ENCODE assay signal across 11 mouse cellular contexts in the genomic region with DNA sequence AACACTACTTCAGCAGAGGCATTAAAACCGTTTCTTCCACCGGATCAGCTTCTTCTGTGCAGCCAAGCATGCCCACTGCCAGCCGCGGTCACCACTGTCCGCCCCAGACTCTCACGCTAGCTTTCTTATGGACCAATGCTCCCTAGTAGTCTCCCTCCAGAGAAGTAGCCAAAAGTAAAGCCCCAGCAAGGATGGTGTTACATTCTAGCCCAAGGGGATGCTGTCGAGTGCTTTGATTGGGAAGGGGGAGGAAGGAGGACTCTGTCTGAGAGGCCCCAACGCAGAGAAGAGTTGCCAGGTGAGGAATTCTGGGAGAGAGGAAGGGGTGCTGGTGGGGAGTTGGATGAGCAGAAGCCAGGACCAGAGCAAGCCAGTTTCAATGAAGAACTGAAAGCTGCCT. TPM values are rescaled to one million over a fixed set of nuclear protein-coding genes. Genes with fewer than 3 reads are reported as not detected.
DNase-seq lines count a peak whose midpoint lies in the region; ATAC-seq and TF ChIP-seq lines count a peak whose summit lies in the region.
"Had no signal": no experiment of that assay in that cellular context is flagged by ENCODE, and none has a peak within 500 bp of the region (broad histone marks: within the 10 kb centered on the region; RNA-seq: fewer than 3 reads in every experiment).

No protein-coding gene starts in this region.

- peak overlapping the region; percentile 70 for H3K27ac ChIP-seq in kidney, embryonic 15.5 days
- H3K27ac ChIP-seq in embryonic facial prominence, embryonic 10.5 days (replicated peaks): peak overlapping the region; percentile 37
- H3K27ac ChIP-seq in hindbrain, postnatal 0 days: no peak overlapping the region
- no peak overlapping the region for H3K27ac ChIP-seq in midbrain, postnatal 0 days (ENCODE audit: low read depth, low read length)

- no peak overlapping the region for H3K9ac ChIP-seq in kidney, embryonic 15.5 days
- no peak overlapping the region for H3K9ac ChIP-seq in hindbrain, postnatal 0 days (replicated peaks; ENCODE audit: low read length)
- H3K9ac ChIP-seq in midbrain, postnatal 0 days (replicated peaks; ENCODE audit: low read length, poor library complexity, severe bottlenecking): no peak overlapping the region

- no peaks in the 10 kb centered on the region for H3K36me3 ChIP-seq in kidney, embryonic 15.5 days
- no peaks in the 10 kb centered on the region for H3K36me3 ChIP-seq in embryonic facial prominence, embryonic 10.5 days (replicated peaks)
- no peaks in the 10 kb centered on the region for H3K36me3 ChIP-seq in hindbrain, postnatal 0 days (ENCODE audit: insufficient read depth, low read length)
- no peaks in the 10 kb centered on the region for H3K36me3 ChIP-seq in midbrain, postnatal 0 days (ENCODE audit: insufficient read depth, low read length)

- peaks cover 17% of the 10 kb centered on the region for H3K4me1 ChIP-seq in kidney, embryonic 15.5 days
- H3K4me1 ChIP-seq in embryonic facial prominence, embryonic 10.5 days: peaks cover 15% of the 10 kb centered on the region
- no peaks in the 10 kb centered on the region for H3K4me1 ChIP-seq in hindbrain, postnatal 0 days (ENCODE audit: insufficient read depth, low read length)
- H3K4me1 ChIP-seq in midbrain, postnatal 0 days (ENCODE audit: insufficient read depth, low read length): no peaks in the 10 kb centered on the region

- H3K9me3 ChIP-seq in kidney, embryonic 15.5 days (replicated peaks): no peaks in the 10 kb centered on the region
- H3K9me3 ChIP-seq in embryonic facial prominence, embryonic 10.5 days: no peaks in the 10 kb centered on the region
- no peaks in the 10 kb centered on the region for H3K9me3 ChIP-seq in hindbrain, postnatal 0 days (ENCODE audit: low read length)
- no peaks in the 10 kb centered on the region for H3K9me3 ChIP-seq in midbrain, postnatal 0 days (ENCODE audit: low read length)

- peak overlapping the region; percentile 29 for H3K4me3 ChIP-seq in kidney, embryonic 15.5 days (replicated peaks)
- H3K4me3 ChIP-seq in embryonic facial prominence, embryonic 10.5 days: peak overlapping the region; percentile 46
- peak overlapping the region; percentile 16; the same call in 1 of the 2 replicates for H3K4me3 ChIP-seq in hindbrain, postnatal 0 days (ENCODE audit: low read length)
- no peak overlapping the region for H3K4me3 ChIP-seq in midbrain, postnatal 0 days (ENCODE audit: low read depth, low read length)

- no peak for TF ChIP-seq CTCF in hindbrain, postnatal 0 days (IDR thresholded peaks at IDR 0.05; ENCODE audit: low read depth)
- TF ChIP-seq CTCF in midbrain, postnatal 0 days (IDR thresholded peaks at IDR 0.05): no peak

- no peak for DNase-seq in kidney, postnatal 14 days
- DNase-seq in embryonic facial prominence, embryonic 10.5 days (ENCODE audit: low spot score): peak; percentile 48
- DNase-seq in hindbrain, postnatal 0 days (ENCODE audit: low spot score): peak; percentile 12
- no peak for DNase-seq in midbrain, postnatal 0 days (ENCODE audit: low spot score)
- DNase-seq in adipocyte (ENCODE audit: low spot score): no peak
- no peak for DNase-seq in gastrocnemius, postnatal 36 days
- DNase-seq: cerebellum, postnatal 14 days had no signal

- peak; percentile 87 for ATAC-seq in kidney, embryonic 15.5 days (replicated peaks; ENCODE audit: low FRiP score)
- peak; percentile 38; the same call in 1 of the 2 replicates for ATAC-seq in hindbrain, postnatal 0 days
- ATAC-seq in midbrain, postnatal 0 days (ENCODE audit: low FRiP score): peak; percentile 42; the same call in 1 of the 2 replicates
- ATAC-seq in monocyte, adult 5-6 weeks (replicated peaks; ENCODE audit: insufficient number of reproducible peaks, low FRiP score, low TSS enrichment, poor library complexity, severe bottlenecking): no peak

- 1% methylated on average over 8 of the region's 8 CpGs for WGBS in kidney, embryonic 15.5 days
- under 1% methylated on average over 8 of the region's 8 CpGs for WGBS in embryonic facial prominence, embryonic 10.5 days
- WGBS in hindbrain, postnatal 0 days: 4% methylated on average over 8 of the region's 8 CpGs
- WGBS in midbrain, postnatal 0 days: 2% methylated on average over 8 of the region's 8 CpGs

- intact Hi-C loops in gastrocnemius, postnatal 36 days (cut with DNase I): no loop called here

- peaks cover 19% of the 10 kb centered on the region; the same call in 1 of the 2 replicates for H3K27me3 ChIP-seq in kidney, embryonic 15.5 days
- H3K27me3 ChIP-seq in embryonic facial prominence, embryonic 10.5 days (replicated peaks; ENCODE audit: low read depth, poor library complexity, severe bottlenecking): peaks cover 55% of the 10 kb centered on the region
- H3K27me3 ChIP-seq in hindbrain, postnatal 0 days (ENCODE audit: insufficient read depth, low read length): no peaks in the 10 kb centered on the region
- H3K27me3 ChIP-seq in midbrain, postnatal 0 days (ENCODE audit: insufficient read depth, low read length): no peaks in the 10 kb centered on the region; the same call in 1 of the 2 replicates

- peak overlapping the region; percentile 61 for H3K4me2 ChIP-seq in kidney, embryonic 15.5 days
- H3K4me2 ChIP-seq in hindbrain, postnatal 0 days (ENCODE audit: low read depth, low read length): peak overlapping the region; percentile 48
- peak overlapping the region; percentile 41 for H3K4me2 ChIP-seq in midbrain, postnatal 0 days (ENCODE audit: low read depth, low read length, poor library complexity, severe bottlenecking)

RNA-seq across cellular contexts. Expression of a gene that starts 11.1 kb away (rescaled TPM):
- not detected in 2 replicates for polyA plus RNA-seq in kidney, embryonic 15.5 days (2015; fragmentation: Nextera tagmentation; extraction: Ambion mirVana)
- polyA plus RNA-seq in embryonic facial prominence, embryonic 10.5 days (2016; fragmentation: Nextera tagmentation; extraction: Ambion mirVana): 0.26 and 0.37 TPM in 2 replicates
- not detected in 2 replicates for total RNA-seq in hindbrain, postnatal 0 days (2014; rRNA removed)
- polyA plus RNA-seq in hindbrain, postnatal 0 days (2015; fragmentation: Nextera tagmentation; extraction: Ambion mirVana): not detected in 2 replicates
- not detected in 2 replicates for total RNA-seq in midbrain, postnatal 0 days (2014; rRNA removed)
- polyA plus RNA-seq in midbrain, postnatal 0 days (2015; fragmentation: Nextera tagmentation; extraction: Ambion mirVana): not detected in 2 replicates
- total RNA-seq in gastrocnemius, postnatal 36 days (2021): not detected
- not detected in 3 replicates for total RNA-seq in monocyte, adult 5-6 weeks (2017)
- total RNA-seq: megakaryocyte-erythroid progenitor cell, adult 5-6 weeks had no signal
- polyA plus RNA-seq: large intestine, adult 2 months had no signal

RNA-seq across cellular contexts. Expression of a gene that starts 48.7 kb away (rescaled TPM):
- not detected in 2 replicates for polyA plus RNA-seq in kidney, embryonic 15.5 days (2015; fragmentation: Nextera tagmentation; extraction: Ambion mirVana)
- 0.19 TPM in 1 of 2 replicates, not detected in the other for polyA plus RNA-seq in embryonic facial prominence, embryonic 10.5 days (2016; fragmentation: Nextera tagmentation; extraction: Ambion mirVana)
- total RNA-seq in hindbrain, postnatal 0 days (2014; rRNA removed): not detected in 2 replicates
- polyA plus RNA-seq in hindbrain, postnatal 0 days (2015; fragmentation: Nextera tagmentation; extraction: Ambion mirVana): not detected in 2 replicates
- total RNA-seq in midbrain, postnatal 0 days (2014; rRNA removed): not detected in 2 replicates
- not detected in 2 replicates for polyA plus RNA-seq in midbrain, postnatal 0 days (2015; fragmentation: Nextera tagmentation; extraction: Ambion mirVana)
- not detected for total RNA-seq in gastrocnemius, postnatal 36 days (2021)
- not detected in 3 replicates for total RNA-seq in monocyte, adult 5-6 weeks (2017)
- total RNA-seq: megakaryocyte-erythroid progenitor cell, adult 5-6 weeks had no signal
- polyA plus RNA-seq: large intestine, adult 2 months had no signal

Comparison
In these comparisons a context has a peak if more than half of its experiments do, and no peak if none do; other contexts are left out.
1. H3K27ac ChIP-seq: peak in kidney, embryonic 15.5 days (single experiment) and embryonic facial prominence, embryonic 10.5 days (single experiment); none in hindbrain, postnatal 0 days (single experiment) and midbrain, postnatal 0 days (single experiment).
2. DNase-seq: peak in embryonic facial prominence, embryonic 10.5 days (single experiment) and hindbrain, postnatal 0 days (single experiment); none in kidney, postnatal 14 days (single experiment), midbrain, postnatal 0 days (single experiment), adipocyte (single experiment) and gastrocnemius, postnatal 36 days (0 of 2).
3. Peak in every context shown above with its lines, with median percentiles within 50 percentile points of each other: H3K4me2 ChIP-seq.